Mouse (Mus musculus) ES-Bruce4 (cell line): ENCODE measurements at regions not wholly inside any gene's neighbourhood (a gene's known extent, or its start where the extent isn't known, plus 50 kb on each side); places are given as distances from the start of the nearest gene placed in this dataset.

Experiments used
- H3K27ac ChIP-seq: 2 replicates; pipeline ENCODE4 v1.5.1; 2012; ENCODE audit warnings: low read length, inconsistent platforms; ENCODE audit not compliant: insufficient read depth
- H3K27me3 ChIP-seq: 2 replicates; pipeline ENCODE4 v1.6.1; 2012; ENCODE audit warnings: mild to moderate bottlenecking, low read length, inconsistent platforms; ENCODE audit not compliant: control insufficient read depth, poor library complexity, insufficient read depth, severe bottlenecking
- H3K36me3 ChIP-seq: 2 replicates; pipeline ENCODE4 v1.6.1; 2012; ENCODE audit warnings: inconsistent platforms, mild to moderate bottlenecking, low read length, moderate library complexity; ENCODE audit not compliant: control insufficient read depth, poor library complexity, insufficient read depth, severe bottlenecking
- H3K4me1 ChIP-seq: one replicate; pipeline ENCODE4 v1.8.1; 2011; ENCODE audit warnings: low read length; ENCODE audit not compliant: control insufficient read depth, insufficient read depth
- H3K4me3 ChIP-seq: 2 replicates; pipeline ENCODE4 v1.5.1; 2011; ENCODE audit warnings: low read depth, mild to moderate bottlenecking, low read length
- H3K9ac ChIP-seq: 2 replicates; pipeline ENCODE4 v1.6.1; 2012; ENCODE audit warnings: low read depth, mild to moderate bottlenecking, inconsistent platforms; ENCODE audit not compliant: poor library complexity, severe bottlenecking
- H3K9me3 ChIP-seq: replicated peaks from 2 replicates; pipeline ENCODE4 v1.6.1; 2012; ENCODE audit warnings: mild to moderate bottlenecking, low read length, inconsistent platforms; ENCODE audit not compliant: control insufficient read depth, poor library complexity, insufficient read depth, severe bottlenecking
- CTCF ChIP-seq: IDR thresholded peaks from one replicate; pipeline ENCODE4 v1.8.1; 2011; ENCODE audit warnings: low read depth, low read length
- EP300 ChIP-seq: IDR thresholded peaks from 2 replicates; pipeline ENCODE4 v1.6.1; 2011; ENCODE audit warnings: low read depth, low read length; ENCODE audit not compliant: insufficient read depth
- POLR2A ChIP-seq: IDR thresholded peaks from one replicate; pipeline ENCODE4 v1.8.1; 2011; ENCODE audit warnings: low read length; ENCODE audit not compliant: insufficient read depth

DNA sequence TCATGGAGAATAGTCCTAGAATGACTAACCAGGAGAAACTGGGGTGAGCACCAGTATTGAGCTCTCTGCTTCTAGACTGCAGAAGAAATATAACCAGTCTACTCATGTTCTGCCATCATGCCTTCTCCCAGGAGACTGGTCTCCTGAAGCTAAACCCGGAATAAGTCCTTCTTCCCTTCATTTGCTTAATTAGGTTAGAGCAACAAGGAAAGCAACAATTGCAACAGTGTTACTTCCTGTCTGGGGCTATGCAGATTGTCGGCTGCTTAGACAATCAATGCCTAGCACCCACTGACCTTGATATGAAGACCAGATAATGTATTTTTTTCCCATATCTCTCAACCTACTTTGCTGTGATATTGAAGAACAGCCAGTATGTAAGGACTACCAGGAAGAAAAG lies 108.5 kb upstream of the Ado start:
- H3K27ac ChIP-seq: no peak overlapping the region
- H3K27me3 ChIP-seq: no peaks in the 10 kb centered on the region
- TF ChIP-seq EP300 (no peak), POLR2A (no peak), CTCF (no peak)
- no peaks in the 10 kb centered on the region for H3K36me3 ChIP-seq
- no peak overlapping the region for H3K9ac ChIP-seq
- H3K4me1 ChIP-seq: no peaks in the 10 kb centered on the region
- no peak overlapping the region for H3K4me3 ChIP-seq
- no peaks in the 10 kb centered on the region for H3K9me3 ChIP-seq

DNA sequence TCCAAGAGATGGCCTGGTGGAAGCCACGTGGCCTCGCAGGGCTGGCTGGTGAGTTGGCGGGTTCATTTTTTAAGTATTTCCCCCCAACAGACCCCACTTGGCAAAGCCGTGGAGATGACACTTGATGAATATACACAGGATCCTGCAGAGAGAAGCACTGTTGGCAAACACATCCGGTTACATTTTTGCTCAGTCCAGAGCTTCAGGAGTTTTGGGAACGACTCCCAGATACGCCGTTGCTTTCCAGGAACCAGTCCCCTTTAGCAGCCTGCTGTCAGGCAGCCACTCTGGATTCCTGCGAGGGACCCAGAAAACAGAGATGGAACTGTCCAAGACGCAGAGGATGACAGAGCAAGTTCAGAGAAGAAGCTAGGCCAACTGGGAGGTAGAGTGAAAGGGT lies 105.8 kb upstream of the Ado start:
- H3K9me3 ChIP-seq: no peaks in the 10 kb centered on the region
- H3K27me3 ChIP-seq: no peaks in the 10 kb centered on the region
- no peak overlapping the region for H3K4me3 ChIP-seq
- no peak overlapping the region for H3K9ac ChIP-seq
- H3K27ac ChIP-seq: no peak overlapping the region
- no peaks in the 10 kb centered on the region for H3K36me3 ChIP-seq
- H3K4me1 ChIP-seq: no peaks in the 10 kb centered on the region
- TF ChIP-seq POLR2A: no peak
- no peak for TF ChIP-seq CTCF
- TF ChIP-seq EP300: no peak

DNA sequence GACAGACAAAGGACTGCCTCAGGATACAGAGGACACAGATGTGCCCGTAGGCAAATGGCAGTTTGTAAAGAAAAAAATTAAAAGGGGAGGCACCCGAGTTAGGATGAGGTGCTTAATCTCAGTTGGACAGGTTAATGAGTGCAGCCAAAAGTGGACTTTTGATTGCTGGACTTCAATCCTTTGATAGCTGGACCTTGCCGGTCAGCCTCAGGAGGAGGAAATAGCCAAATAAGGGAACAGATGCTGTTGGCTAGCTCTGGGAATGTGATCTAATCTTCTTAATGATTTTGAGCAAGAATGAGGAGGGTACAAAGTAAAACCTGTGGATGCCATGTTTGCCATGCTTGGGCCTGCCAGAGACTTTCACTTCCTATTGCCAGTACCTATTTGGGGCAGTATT lies 103.5 kb upstream of the Ado start:
- H3K9ac ChIP-seq: no peak overlapping the region
- H3K27ac ChIP-seq: no peak overlapping the region
- peaks cover 3% of the 10 kb centered on the region for H3K4me1 ChIP-seq
- H3K4me3 ChIP-seq: no peak overlapping the region
- TF ChIP-seq POLR2A: no peak
- no peak for TF ChIP-seq EP300
- TF ChIP-seq CTCF: no peak
- no peaks in the 10 kb centered on the region for H3K36me3 ChIP-seq
- H3K27me3 ChIP-seq: no peaks in the 10 kb centered on the region
- H3K9me3 ChIP-seq: no peaks in the 10 kb centered on the region

DNA sequence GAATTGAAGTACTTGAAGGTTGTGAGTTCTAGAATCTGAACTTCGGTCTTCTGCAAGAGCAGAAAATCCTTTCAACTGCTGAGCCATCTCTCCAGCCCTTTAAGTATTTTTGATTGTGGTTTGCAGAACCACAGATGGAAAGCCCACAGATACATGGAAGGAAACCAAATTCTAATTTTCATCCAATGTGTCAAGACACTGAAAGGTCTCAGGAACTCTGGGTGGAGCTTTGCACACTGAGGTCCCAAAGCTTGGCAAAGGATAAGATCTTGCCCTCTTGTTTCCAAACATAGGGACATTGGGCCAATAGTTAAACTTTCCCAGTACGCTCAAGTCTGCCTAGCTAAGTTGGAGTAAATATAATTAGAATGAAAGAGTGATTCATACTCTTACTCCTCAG lies 102.6 kb upstream of the Ado start:
- Histone ChIP-seq H3K4me3 (no peak overlapping the region), H3K9ac (no peak overlapping the region), H3K27ac (no peak overlapping the region), H3K27me3 (no peaks in the 10 kb centered on the region), H3K9me3 (no peaks in the 10 kb centered on the region), H3K4me1 (peaks cover 9% of the 10 kb centered on the region), H3K36me3 (no peaks in the 10 kb centered on the region)
- TF ChIP-seq CTCF (no peak), POLR2A (no peak), EP300 (no peak)

DNA sequence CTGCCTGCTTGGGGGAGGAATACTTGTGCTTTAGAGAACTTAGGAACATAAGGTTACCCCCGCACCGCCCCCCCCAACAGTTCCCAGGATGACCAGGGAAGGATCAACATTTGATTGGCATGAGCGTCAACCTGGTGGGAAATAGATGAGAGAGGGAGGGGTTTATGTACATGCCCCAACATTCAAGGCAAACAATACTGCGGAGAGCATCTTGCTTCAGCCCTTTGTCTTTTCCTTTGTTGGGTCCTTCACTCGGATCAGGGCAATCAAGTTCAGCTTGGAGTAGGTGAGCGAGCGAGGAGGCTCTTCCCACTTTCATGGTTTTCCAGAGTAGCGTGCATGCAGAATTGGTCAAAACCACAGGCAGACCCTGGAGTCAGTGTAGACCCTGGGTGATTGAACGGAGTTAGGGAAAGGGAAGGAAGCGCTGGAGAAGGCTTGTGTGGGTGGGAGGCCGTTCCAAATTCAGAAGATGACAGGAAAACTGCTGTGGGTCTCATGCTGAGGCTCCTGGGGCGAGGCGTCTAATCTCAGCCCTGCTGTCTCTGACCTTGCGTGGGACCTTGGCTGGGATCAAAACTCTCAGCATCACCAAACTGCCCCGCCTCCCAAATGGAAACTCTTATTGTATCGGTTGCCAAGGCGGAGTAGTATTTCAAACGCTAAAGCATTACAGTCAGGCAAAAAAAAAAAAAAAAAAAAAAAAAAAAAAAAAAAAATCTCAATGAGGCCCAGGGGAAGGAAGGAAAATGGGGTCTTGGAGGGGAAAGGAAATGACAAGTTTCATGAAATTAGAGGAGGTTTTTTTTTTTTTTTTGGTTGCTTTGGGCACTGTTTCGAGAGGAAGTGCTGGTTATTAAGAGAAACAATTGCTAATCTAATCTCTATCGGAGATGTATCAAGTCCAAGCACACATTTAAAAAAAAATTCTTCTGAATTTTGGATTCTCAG lies 99.3 kb upstream of the Ado start:
- TF ChIP-seq POLR2A (no peak), EP300 (no peak), CTCF (no peak)
- Histone ChIP-seq H3K36me3 (no peaks in the 10 kb centered on the region), H3K4me1 (peaks cover 12% of the 10 kb centered on the region), H3K4me3 (no peak overlapping the region), H3K9me3 (no peaks in the 10 kb centered on the region), H3K27me3 (no peaks in the 10 kb centered on the region), H3K27ac (no peak overlapping the region), H3K9ac (no peak overlapping the region)

DNA sequence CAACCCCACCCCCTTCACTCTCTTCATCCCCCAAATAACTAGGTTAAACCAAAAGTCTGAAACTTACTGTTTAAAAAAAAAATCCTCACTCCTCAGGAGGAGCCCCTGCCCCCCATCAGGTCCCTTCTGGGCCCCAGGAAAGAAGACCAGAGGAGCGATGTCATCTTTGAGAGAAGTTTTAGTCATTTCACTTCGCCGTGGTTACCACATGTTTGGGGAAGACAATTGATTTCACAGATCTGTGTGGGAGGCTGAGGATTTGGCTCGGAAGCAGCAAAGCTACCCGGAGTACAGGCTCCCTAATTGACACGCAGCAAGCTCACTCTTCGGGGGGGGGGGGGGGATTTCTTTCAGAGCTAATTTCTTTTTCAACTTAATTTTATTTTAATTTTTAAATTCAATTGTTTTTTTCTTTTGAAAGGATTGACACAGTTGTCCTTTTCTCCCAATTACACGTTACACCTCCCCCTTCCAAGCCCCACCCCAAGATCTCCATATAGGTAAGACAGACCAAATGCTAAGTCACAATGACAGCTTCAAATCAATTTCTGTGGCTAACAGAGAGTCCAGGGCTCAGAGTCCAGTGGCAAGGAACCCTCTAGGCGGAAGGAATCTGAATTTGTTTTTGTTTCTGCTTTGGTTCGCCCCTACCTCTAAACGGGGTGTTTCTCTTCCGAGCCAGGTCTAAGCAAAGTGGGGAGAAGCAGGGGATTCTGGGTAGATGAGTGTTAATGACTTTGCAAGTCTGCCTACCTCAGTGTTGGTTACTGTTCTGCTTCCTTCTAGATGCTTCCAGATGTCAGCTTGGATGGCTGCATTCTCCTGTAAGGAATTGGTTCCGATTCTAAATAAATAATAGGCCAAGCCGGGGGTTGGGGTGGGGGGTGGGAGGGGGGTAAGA lies 98.2 kb upstream of the Ado start:
- H3K36me3 ChIP-seq: no peaks in the 10 kb centered on the region
- peaks cover 12% of the 10 kb centered on the region for H3K4me1 ChIP-seq
- no peaks in the 10 kb centered on the region for H3K9me3 ChIP-seq
- H3K4me3 ChIP-seq: no peak overlapping the region
- no peak overlapping the region for H3K27ac ChIP-seq
- no peak for TF ChIP-seq CTCF
- no peak for TF ChIP-seq EP300
- no peak for TF ChIP-seq POLR2A
- H3K9ac ChIP-seq: peak overlapping the region; percentile 40; the same call in 1 of the 2 replicates
- H3K27me3 ChIP-seq: no peaks in the 10 kb centered on the region
